Mouse (Mus musculus): ENCODE measurements at regions not wholly inside any gene's neighbourhood (a gene's known extent, or its start where the extent isn't known, plus 50 kb on each side); places are given as distances from the start of the nearest gene placed in this dataset.
A peak's percentile ranks its signal among the peaks of the same experiment; 100 is the strongest.

DNA sequence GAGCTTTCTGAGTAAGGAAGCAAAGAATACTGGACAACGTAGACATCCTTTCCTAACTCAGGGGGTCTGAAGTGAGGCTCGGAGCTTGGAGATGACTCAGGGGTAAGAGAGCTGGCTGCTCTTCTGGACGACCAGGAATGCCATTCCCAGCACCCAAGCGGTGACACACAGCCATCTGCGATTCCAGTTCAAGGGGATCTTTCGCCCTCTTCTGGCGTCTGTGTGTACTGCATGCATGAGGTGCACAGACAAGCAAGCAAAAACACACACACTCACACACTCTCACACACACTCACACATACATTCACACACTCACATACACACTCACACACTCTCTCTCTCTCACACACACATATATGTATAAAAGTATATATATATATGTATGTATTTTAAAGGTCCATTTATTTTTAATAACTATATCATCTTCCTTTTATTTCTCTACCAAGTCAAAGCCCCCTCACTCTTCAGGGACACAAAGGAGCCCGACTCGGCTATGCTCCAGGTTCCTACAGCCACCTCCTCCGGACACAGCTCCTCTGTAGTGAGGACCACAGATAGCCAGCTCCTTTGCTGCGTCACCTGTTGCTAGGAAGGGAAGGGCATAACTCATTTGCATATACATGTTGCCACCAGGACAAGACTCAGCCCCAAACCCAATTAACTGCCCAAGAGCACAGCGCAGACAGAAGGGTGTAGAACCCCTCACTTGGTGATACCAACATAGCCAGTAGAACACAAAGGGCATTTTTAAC lies 91.9 kb upstream of the Smad3 start:
- DNase-seq: no peak

DNA sequence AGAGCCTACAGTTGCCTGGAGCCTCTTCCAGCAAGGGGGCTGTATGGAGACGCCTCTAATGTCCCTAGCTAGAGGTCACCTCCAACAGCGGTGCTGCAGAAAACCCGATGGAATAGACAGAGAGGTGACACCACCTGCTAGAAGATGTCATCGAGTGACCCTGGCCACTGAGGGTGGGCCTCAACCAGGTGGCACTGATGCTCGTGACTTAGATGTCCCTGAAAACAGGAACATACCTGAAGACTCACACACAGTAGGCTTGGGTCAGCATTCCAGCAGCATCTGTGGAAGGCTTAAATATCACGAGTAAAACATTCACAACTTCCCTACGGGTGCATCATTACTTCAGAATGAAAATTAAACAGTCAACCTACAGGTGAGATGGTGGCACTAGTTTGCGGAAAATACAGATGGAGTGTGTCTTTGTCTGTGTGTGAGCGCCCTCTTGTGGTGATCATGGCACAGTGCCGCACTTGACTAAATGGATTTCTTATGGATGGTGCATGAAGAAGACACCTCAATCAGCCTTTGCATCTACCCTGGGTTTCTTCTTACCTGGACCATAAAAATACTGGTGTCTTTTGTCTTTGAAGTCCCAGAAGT lies 86.2 kb upstream of the Smad3 start:
- DNase-seq: peak; percentile 81

GRCm38 (mm10) chr9:63843431-63843830 lies 85.6 kb upstream of the Smad3 start:
- DNase-seq: no peak

DNA sequence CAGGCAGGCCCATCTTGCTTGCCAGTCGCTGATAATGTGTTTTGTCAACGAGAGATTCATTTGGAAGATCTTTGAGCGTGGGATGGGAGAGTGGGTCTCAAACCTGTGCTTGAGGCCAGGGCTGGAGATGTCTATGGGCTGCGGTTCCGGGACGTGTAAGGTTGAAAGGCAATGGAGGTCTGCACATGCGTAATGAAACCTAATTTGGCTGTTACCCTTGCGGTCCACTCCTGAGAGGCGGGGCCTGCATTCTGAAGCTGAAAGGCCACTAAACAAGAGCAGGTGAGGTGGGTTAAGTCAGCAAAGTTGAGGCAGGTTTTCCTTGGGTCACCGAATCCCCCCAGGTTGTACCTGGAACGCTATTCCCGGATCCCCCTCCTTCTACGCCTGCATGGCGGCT lies 83.3 kb upstream of the Smad3 start:
- no peak for DNase-seq

GRCm38 (mm10) chr9:63838996-63839772 lies 81.4 kb upstream of the Smad3 start:
- DNase-seq: no peak

GRCm38 (mm10) chr9:63837552-63837951 lies 79.8 kb upstream of the Smad3 start:
- DNase-seq: peak; percentile 34

DNA sequence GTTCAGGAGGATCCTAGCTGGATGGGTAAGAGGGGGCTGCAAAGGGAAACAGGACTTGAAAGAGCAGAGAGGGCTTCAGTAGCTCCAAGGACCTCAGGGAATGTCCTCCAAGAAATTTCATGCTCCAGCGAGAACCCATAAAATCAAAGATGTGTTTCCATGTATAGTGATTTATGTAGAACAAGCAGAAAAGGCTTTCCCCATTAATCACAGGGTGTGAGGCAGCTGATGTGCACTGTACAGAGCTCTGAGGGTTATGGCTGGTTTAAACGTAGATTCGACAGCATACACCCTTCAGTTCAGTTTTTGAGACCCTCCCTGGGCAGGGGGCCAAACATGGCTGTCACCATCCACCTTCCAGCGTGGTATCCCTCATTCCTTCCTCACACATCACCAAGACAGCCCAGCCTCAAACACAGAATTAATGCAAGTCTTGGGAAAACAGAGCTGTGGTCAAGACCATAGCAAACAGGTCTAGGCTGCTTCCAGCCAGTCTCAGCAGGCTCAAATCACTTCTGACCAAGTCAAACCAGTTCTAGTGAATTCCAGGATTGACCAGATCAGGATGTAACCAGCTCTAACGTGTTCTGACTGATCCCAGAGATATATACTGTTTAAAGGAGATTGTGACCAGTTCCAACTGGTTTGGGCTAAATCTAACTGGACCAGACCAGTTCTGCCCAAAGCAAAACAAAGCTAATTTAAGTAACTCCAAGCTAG lies 78.9 kb upstream of the Smad3 start:
- DNase-seq: peak; percentile 21

DNA sequence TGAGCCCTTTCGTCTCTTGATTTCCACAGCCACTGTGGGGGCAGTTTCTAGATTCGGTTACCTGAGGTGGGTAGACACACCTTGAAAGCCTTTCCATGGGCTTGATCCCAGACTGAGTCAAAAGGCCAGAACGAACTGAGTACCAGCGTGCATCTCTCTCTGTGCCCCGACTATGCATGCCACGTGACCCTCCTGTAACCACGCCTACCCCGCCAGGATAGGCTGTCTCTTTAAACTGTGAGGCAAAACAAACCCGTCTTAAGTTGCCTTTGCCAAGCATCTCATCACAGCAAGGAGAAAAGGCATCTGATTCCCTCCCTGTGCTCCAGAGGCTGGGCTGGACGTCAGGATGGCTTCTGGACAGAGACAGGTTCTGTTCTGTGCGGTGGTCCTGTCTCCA lies 78.2 kb upstream of the Smad3 start:
- peak; percentile 27 for DNase-seq

GRCm38 (mm10) chr9:63834416-63834815 lies 76.6 kb upstream of the Smad3 start:
- no peak for DNase-seq

GRCm38 (mm10) chr9:63818163-63818562 lies 60.4 kb upstream of the Smad3 start:
- no peak for DNase-seq

DNA sequence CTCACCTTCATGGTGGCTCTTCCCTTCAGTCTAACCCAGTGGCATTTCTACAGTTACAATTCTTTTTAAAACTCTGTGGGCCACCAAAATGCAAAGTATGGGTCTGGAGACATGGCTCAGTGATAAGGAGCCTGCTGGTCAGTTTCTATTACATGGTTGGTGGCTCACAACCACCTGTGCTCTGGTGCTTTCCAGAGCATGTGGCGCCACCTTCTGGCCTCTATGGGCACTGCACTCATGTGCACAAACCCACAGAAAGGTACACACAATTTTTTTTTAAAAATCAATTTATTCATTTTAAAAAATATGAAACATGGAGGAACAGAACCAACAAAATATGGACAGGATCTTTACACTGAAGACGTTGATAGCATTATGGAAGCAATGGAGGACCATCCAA lies 58.7 kb upstream of the Smad3 start:
- DNase-seq: no peak

GRCm38 (mm10) chr9:63809901-63810587 lies 52.2 kb upstream of the Smad3 start:
- no peak for DNase-seq

All from embryo, embryonic 11 days (tissue).